Mouse (Mus musculus) bone marrow macrophage, adult 2 months (primary cell): Measurements from ENCODE around the gene Saxo1.

ENCODE experiments used
- CTCF ChIP-seq: IDR thresholded peaks from 2 replicates; pipeline ENCODE4 v1.5.1; 2012; ENCODE audit warnings: low read depth, mild to moderate bottlenecking, low read length, moderate library complexity
- POLR2A ChIP-seq: IDR thresholded peaks from 2 replicates; pipeline ENCODE4 v1.6.1; 2012; ENCODE audit warnings: mild to moderate bottlenecking, low read depth, low read length, borderline replicate concordance

GRCm38 (mm10) chr4:86576630-86577225, 18.6 kb upstream of the Saxo1 start:
- TF ChIP-seq POLR2A (no peak), CTCF (no peak)
